Mouse (Mus musculus) frontal cortex, postnatal 10 days (tissue): ENCODE results near the gene Rptor.

Experiments used
- DNase-seq, 2 experiments: peaks; one replicate each; pipeline ENCODE4 v3.0.0; 2022; ENCODE audit warnings: low spot score in 2 of 2, mixed read lengths in 1 of 2

Rptor gene

GRCm38 (mm10) chr11:119847569-119847968 lies 244.9 kb downstream of the Rptor start:
- DNase-seq, result no peak

GRCm38 (mm10) chr11:119848189-119848588 lies 245.5 kb downstream of the Rptor start:
- DNase-seq, result no peak

GRCm38 (mm10) chr11:119855999-119856398 lies 253.3 kb downstream of the Rptor start:
- no peak for DNase-seq

GRCm38 (mm10) chr11:119862523-119863299 lies 260.0 kb downstream of the Rptor start:
- no peak for DNase-seq

GRCm38 (mm10) chr11:119863421-119863821 lies 260.7 kb downstream of the Rptor start:
- DNase-seq, result no peak

- DNase-seq, result no peak
Measured at GRCm38 (mm10) chr11:119866837-119867236, 264.1 kb downstream of the Rptor start.

- DNase-seq, result no peak
Measured at GRCm38 (mm10) chr11:119868138-119868537, 265.4 kb downstream of the Rptor start.

- no peak for DNase-seq
Measured at GRCm38 (mm10) chr11:119868556-119868955, 265.9 kb downstream of the Rptor start.

GRCm38 (mm10) chr11:119871141-119871540 lies 268.4 kb downstream of the Rptor start:
- no peak for DNase-seq

- no peak for DNase-seq
Measured at GRCm38 (mm10) chr11:119873643-119874042, 270.9 kb downstream of the Rptor start.

GRCm38 (mm10) chr11:119874841-119875240 lies 272.1 kb downstream of the Rptor start:
- DNase-seq, result no peak

GRCm38 (mm10) chr11:119875685-119876084 lies 273.0 kb downstream of the Rptor start:
- no peak for DNase-seq

GRCm38 (mm10) chr11:119877124-119877523 lies 274.4 kb downstream of the Rptor start:
- DNase-seq, result no peak

- DNase-seq, result no peak
Measured at GRCm38 (mm10) chr11:119879573-119879972, 276.9 kb downstream of the Rptor start.

- no peak for DNase-seq
Measured at GRCm38 (mm10) chr11:119883646-119884045, 280.9 kb downstream of the Rptor start.

GRCm38 (mm10) chr11:119889966-119890365 lies 287.3 kb downstream of the Rptor start:
- DNase-seq, result no peak

GRCm38 (mm10) chr11:119891601-119892215 lies 289.0 kb downstream of the Rptor start:
- DNase-seq, result no peak

GRCm38 (mm10) chr11:119893667-119894236 lies 291.0 kb downstream of the Rptor start:
- no peak for DNase-seq

- no peak for DNase-seq
Measured at GRCm38 (mm10) chr11:119894634-119895033, 291.9 kb downstream of the Rptor start.

GRCm38 (mm10) chr11:119897041-119897440 lies 294.3 kb downstream of the Rptor start:
- DNase-seq, result no peak

- no peak for DNase-seq
Measured at GRCm38 (mm10) chr11:119898976-119899375, 296.3 kb downstream of the Rptor start.

- no peak for DNase-seq
Measured at GRCm38 (mm10) chr11:119901174-119901573, 298.5 kb downstream of the Rptor start.

- no peak for DNase-seq
Measured at GRCm38 (mm10) chr11:119902891-119903290, 300.2 kb downstream of the Rptor start.
